Mouse (Mus musculus) CD8-positive naive resting alpha-beta T cell, adult 2 months (primary cell): ENCODE measurements around the gene Lsg1.

ENCODE experiments used
- DNase-seq, 2 experiments: peaks; one replicate each; pipeline ENCODE4 v3.0.0; 2022; ENCODE audit warnings: low read depth in 2 of 2, low spot score in 2 of 2

The Lsg1 gene

DNA sequence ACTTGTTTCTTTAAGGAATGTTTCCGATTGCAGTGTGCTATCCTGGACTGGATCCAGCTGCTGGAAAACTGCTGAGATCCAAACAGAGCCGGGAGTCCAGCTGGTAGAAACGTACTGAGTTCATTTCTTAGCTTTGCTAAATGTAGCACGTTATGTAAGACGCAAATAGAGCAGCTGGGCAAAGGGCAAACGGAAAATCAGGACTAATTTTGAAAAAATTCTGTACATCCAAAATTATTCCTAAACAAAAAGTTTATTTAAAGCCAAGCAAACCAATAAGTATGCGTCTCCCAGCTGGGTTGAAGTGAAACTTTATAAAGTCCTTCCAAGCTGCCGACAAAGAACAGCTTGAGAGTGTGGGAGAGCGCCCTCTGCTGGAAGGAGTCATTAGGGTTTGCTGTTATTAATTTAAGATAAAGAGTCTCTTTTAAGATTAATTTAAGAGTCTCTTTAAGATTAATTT lies 67.0 kb downstream of the Lsg1 start:
- peak; percentile 70 to 74 for DNase-seq

DNA sequence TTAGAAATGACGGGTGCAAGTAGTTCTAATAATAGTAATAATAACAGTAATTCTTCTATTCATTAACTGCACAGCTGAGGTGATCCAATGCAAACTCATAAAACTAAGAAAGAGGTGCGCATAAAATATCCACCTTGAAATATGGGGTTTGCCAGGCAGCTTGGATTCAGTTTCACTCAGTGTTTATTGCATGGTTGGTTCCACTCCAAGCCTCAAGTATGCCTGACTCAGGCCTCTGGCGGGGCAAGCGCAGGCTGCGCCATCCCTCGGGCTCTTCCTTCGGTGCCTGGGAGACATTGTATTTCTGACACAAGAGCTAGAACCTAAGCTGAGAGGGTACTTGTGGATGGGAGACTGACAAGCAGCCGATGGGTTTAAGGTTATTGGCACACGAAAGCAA lies 68.8 kb downstream of the Lsg1 start:
- no peak for DNase-seq

DNA sequence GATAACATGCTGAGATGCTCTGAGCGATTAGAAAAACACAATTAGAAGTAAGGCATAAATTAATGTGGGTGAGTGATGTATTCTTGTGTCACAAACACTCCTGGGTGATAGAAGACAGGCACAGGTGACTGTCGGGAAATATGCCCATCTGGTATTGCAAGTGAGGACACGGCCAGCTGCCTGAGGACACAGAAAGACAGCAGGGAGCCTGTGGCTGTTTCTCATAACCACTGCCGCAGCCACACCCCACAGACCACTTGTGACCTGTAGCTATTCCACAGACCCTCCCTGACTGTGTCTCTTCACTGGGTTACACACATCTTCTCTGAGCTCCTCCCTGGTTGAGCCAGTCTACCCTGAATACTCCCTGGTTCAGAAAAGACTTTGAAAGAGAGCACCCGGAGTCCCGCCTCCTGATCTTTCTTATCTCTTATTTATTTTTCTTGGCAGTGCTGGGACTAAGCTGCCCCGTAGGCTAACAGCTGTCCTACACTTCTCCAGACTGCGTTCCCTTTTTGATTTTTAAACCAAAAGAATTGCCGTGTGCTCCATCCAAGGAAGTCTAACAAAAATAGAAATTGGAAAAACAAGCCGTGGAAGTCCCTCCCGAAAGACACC lies 69.6 kb downstream of the Lsg1 start:
- DNase-seq = no peak

DNA sequence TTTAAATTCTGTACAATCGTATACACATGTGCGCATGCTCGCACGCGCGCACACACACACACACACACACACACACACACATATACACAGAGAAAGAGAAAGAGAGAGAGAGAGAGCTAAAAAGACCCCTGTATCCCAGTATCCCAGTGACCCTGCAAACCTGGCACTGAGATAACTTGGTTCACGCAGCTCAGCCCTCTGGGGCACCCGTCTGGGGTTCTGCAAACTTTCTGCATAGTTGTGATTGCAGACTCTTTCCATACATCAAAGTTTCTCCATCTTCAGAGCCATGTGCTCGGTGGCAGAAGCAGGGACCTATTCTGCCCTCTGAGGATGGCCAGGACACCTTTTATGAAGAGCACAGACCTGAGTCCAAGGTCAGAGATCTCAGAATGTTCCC lies 70.4 kb downstream of the Lsg1 start:
- DNase-seq = no peak

DNA sequence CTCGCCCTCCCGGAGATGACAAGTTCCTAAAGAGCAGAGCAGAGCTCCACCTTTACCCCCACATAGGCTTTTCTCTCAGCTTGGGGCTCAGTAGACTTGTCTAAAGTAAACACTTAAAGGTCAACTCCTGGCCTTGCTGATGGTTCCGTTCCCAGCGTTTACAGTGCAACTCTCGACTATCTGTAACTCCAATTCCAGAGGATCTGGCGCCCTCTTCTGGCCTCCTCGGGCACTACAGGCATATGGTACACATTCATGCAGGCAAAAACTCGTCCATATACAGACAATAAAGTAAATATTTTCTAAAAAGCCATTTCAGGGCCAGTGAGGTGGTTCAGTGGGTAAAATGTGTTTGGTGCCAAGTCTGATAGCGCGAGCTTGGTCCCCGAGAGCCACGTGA lies 72.0 kb downstream of the Lsg1 start:
- DNase-seq = peak; percentile 52 to 69

DNA sequence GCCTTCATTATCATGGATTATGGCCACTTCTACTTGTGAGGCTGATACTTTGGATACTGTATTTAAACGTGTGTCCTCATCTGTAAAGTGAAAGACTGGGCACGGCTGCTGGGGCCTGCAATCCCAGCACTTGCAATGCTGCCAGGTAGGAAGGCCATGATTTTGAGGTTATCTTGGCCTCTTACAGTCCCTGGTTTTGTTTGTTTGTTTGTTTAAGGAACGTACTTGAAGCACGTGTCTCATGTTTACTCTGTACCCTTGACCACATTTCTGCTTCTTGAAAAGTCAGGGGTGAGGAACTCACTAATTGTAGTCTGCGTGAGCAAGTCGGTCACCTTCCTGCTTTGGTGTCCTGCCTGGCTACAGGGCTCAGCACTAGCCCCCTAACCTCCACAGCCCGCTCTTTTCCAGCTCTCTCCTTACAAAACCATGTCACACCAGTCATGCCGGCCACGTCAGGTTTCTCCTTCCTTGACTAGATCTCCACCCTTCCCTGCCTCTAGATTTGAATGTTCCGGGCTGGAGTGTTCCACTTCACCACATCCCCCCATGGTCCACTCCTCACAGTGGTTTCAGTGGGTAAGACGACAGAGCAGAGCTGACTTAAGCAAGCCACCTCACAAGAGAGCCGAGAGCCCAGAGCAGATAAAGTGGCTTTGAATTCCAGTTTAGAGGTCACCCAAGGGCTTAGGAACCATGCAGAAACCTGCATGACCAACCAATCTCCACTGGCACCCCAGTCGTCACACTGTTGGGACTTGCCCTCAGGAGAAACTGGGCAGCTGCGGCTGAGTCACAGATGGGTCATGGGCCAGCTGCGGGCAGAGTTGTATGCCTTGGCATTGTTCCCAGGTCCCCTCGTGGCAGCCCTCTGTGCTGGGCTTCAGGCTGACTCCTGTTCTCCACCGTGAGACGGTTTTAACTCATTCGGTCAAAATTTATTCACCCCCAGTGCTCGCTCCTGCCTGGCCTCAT lies 74.1 kb downstream of the Lsg1 start:
- no peak for DNase-seq

DNA sequence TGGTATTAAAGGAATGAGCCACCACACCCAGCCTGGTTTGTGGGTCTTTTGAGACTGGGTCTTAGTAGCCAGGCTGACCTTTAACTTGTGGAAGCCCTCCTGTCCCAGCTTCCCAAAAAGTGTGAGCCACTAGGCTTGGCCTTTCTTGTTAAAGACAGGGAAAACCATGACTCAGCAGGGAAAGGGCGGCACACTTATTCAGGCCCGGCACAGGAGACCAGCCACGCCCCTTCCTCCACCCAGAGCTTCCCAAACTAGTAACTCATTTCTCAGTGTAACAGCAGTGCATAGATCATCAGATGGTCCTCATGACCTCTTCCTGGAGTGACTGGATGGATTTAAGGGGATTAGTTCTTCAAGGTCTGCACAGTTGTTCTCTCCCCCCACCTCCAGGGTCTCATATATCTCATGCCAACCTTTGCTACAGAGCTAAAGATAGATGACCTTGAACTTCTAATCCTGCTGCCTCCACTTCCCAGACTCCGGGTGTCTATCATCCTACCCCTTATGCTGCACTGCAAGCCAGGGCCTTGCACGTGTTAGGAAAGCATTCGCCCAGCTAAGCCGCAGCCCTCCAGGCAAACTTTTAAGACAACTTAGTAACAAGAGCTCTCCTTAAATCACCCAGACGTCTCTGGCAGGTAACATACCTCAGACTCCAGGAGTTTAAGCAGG lies 74.9 kb downstream of the Lsg1 start:
- DNase-seq = no peak

DNA sequence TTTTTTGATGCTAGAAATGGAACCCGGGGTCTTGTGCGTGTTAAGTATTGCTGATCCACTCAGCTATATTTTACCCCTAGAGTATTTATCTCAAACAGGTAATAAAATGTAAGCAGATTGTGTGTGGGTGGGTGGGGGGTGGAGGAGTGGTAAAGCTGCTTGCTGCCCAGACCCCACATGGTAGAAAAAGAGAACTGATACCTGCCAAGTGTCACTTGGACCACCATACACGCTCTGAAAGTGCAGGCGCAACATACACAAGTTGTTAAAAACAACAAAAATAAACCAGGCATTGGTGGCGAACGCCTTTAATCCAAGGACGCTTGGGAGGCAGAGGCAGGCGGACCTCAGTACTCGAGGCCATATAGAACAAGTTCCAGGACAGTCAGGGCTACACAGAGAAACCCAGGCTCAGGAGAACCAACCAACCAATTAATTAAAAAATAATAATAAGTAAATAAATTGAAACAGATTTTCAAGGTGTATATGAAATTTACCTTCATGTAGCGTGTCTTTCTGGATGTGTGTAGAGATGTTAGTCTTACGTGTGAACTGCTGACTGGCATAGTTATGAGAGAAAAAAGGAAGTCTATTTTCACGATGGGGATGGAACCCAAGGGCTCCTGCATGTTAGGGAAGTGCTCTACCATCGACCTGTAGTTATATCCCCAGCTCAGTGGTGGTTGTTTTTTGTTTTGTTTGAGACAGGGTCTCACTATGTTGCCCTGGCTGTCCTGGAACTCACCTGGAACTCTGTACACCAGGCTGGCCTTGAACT lies 75.6 kb downstream of the Lsg1 start:
- no peak for DNase-seq

DNA sequence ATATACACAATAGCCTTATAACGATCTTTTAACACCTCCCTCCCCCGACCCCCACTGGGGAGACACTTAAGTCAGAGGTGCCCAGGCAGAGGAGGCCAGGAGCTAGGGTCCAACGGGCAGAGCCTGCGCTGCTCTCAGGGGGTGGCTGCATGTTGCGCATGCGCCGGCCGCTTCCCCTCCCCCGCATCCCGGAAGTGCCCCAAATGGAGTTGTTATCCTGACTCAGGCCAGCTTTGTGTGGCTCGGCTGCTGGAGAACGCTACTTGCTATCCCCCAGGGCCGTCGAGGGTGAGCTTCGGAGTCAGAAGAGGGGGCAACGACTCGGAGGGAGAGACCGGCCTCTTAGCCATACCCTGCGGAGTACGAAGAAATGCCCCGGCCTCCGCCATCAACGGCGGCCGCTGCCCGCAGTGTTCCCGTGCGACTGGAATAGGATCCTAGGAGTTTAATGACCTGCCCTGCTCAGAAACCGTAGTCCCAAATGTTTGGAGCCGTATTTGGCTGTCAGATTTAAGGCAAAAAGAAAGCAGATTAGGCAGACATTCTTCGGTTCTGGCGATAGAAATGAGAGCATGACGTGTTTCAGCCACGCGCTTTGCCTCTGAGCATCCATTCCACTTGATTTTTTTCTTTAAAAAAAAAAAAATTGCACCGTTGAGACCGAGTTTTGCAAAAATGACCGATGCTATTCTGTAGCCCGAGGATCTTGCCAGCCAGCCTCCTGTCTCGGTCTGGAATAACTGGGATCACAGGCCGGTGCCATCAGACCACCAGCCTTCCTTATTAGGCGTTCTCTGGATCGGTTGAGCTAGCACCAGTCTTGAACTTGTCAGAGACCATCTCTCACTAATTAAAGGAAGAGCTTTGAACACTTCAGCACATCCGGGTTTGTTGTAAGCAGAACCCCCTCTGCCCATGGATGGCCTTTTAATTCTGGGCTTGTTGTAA lies 76.6 kb downstream of the Lsg1 start:
- DNase-seq = peak; percentile 79 to 86
